Mouse (Mus musculus) retina, postnatal 7 days (tissue): Measurements from ENCODE around the gene Notch2.

Experiments used
- DNase-seq: peaks from one replicate; pipeline ENCODE4 v3.0.0-alpha.2; 2012; ENCODE audit warnings: low read depth, low spot score

Gene Notch2

GRCm38 (mm10) chr3:97994818-97995217, 18.5 kb upstream of the Notch2 start:
- no peak for DNase-seq

GRCm38 (mm10) chr3:97998349-97998748, 15.0 kb upstream of the Notch2 start:
- DNase-seq = no peak

- no peak for DNase-seq
These were observed 9.8 kb upstream of the Notch2 start for GRCm38 (mm10) chr3:98003558-98003957.

GRCm38 (mm10) chr3:98004231-98004630, 9.1 kb upstream of the Notch2 start:
- DNase-seq = no peak

GRCm38 (mm10) chr3:98005306-98005705, 8.0 kb upstream of the Notch2 start:
- no peak for DNase-seq

- DNase-seq = no peak
These were observed 7.2 kb upstream of the Notch2 start for GRCm38 (mm10) chr3:98006046-98006691.

GRCm38 (mm10) chr3:98006973-98007372, 6.4 kb upstream of the Notch2 start:
- no peak for DNase-seq

GRCm38 (mm10) chr3:98008143-98008542, 5.2 kb upstream of the Notch2 start:
- DNase-seq = no peak

- DNase-seq = no peak
These were observed 4.0 kb upstream of the Notch2 start for GRCm38 (mm10) chr3:98009190-98009840.

GRCm38 (mm10) chr3:98013086-98013400, 284 bp upstream of the Notch2 start:
- no peak for DNase-seq

GRCm38 (mm10) chr3:98015205-98016171, 2.2 kb downstream of the Notch2 start:
- no peak for DNase-seq

- DNase-seq = no peak
These were observed 3.7 kb downstream of the Notch2 start for GRCm38 (mm10) chr3:98016901-98017591.

- no peak for DNase-seq
These were observed 4.9 kb downstream of the Notch2 start for GRCm38 (mm10) chr3:98018187-98018586.

- no peak for DNase-seq
These were observed 7.3 kb downstream of the Notch2 start for GRCm38 (mm10) chr3:98020431-98021229.

GRCm38 (mm10) chr3:98024288-98024848, 11.0 kb downstream of the Notch2 start:
- no peak for DNase-seq

- no peak for DNase-seq
These were observed 12.2 kb downstream of the Notch2 start for GRCm38 (mm10) chr3:98025521-98025920.

- DNase-seq = no peak
These were observed 12.9 kb downstream of the Notch2 start for GRCm38 (mm10) chr3:98025921-98026880.

- DNase-seq = no peak
These were observed 14.0 kb downstream of the Notch2 start for GRCm38 (mm10) chr3:98027371-98027774.

- DNase-seq = no peak
These were observed 14.7 kb downstream of the Notch2 start for GRCm38 (mm10) chr3:98028072-98028471.

GRCm38 (mm10) chr3:98028936-98029335, 15.6 kb downstream of the Notch2 start:
- DNase-seq = no peak
